Mouse (Mus musculus): ENCODE data around the gene Orai2.
"Not testable (repeated sequence)": the region's sequence is repeated elsewhere in the genome, so short reads cannot be mapped to it uniquely, and the experiment has no call there.

The Orai2 gene

GRCm38 (mm10) chr5:136170512-136171362, at the start of gene Orai2:
Gene Orai2, minus strand, starts transcription at chr5:136170713.
- DNase-seq (ENCODE audit: low read depth, low spot score): peak; percentile 62

- no peak for DNase-seq (ENCODE audit: low read depth, low spot score)
These were observed 48.1 kb upstream of the Orai2 start for GRCm38 (mm10) chr5:136218585-136218984.

GRCm38 (mm10) chr5:136217932-136218381, 47.4 kb upstream of the Orai2 start:
- DNase-seq (ENCODE audit: low read depth, low spot score): no peak

- no peak for DNase-seq (ENCODE audit: low read depth, low spot score)
These were observed 46.6 kb upstream of the Orai2 start for GRCm38 (mm10) chr5:136217004-136217665.

- no peak for DNase-seq (ENCODE audit: low read depth, low spot score)
These were observed 45.4 kb upstream of the Orai2 start for GRCm38 (mm10) chr5:136215958-136216357.

GRCm38 (mm10) chr5:136215211-136215610, 44.7 kb upstream of the Orai2 start:
- DNase-seq (ENCODE audit: low read depth, low spot score): no peak

- DNase-seq (ENCODE audit: low read depth, low spot score): no peak
These were observed 43.2 kb upstream of the Orai2 start for GRCm38 (mm10) chr5:136213716-136214115.

GRCm38 (mm10) chr5:136212716-136213115, 42.2 kb upstream of the Orai2 start:
- no peak for DNase-seq (ENCODE audit: low read depth, low spot score)

GRCm38 (mm10) chr5:136211341-136212102, 41.0 kb upstream of the Orai2 start:
- DNase-seq (ENCODE audit: low read depth, low spot score): not testable (repeated sequence)

GRCm38 (mm10) chr5:136210549-136210948, 40.0 kb upstream of the Orai2 start:
- DNase-seq (ENCODE audit: low read depth, low spot score): no peak

GRCm38 (mm10) chr5:136201832-136202231, 31.3 kb upstream of the Orai2 start:
- peak; percentile 76 for DNase-seq (ENCODE audit: low read depth, low spot score)

GRCm38 (mm10) chr5:136199526-136199925, 29.0 kb upstream of the Orai2 start:
- no peak for DNase-seq (ENCODE audit: low read depth, low spot score)

GRCm38 (mm10) chr5:136198474-136199391, 28.2 kb upstream of the Orai2 start, which contains the start of gene Prkrip1:
Gene Prkrip1, minus strand, starts transcription at chr5:136198963.
- peak; percentile 96 for DNase-seq (ENCODE audit: low read depth, low spot score)

GRCm38 (mm10) chr5:136191870-136192269, 21.4 kb upstream of the Orai2 start:
- DNase-seq (ENCODE audit: low read depth, low spot score): no peak

GRCm38 (mm10) chr5:136186723-136187122, 16.2 kb upstream of the Orai2 start:
- DNase-seq (ENCODE audit: low read depth, low spot score): no peak

- DNase-seq (ENCODE audit: low read depth, low spot score): no peak
These were observed 13.3 kb upstream of the Orai2 start for GRCm38 (mm10) chr5:136183766-136184165.

GRCm38 (mm10) chr5:136182830-136183229, 12.3 kb upstream of the Orai2 start:
- DNase-seq (ENCODE audit: low read depth, low spot score): no peak

- DNase-seq (ENCODE audit: low read depth, low spot score): no peak
These were observed 11.5 kb upstream of the Orai2 start for GRCm38 (mm10) chr5:136182049-136182448.

- no peak for DNase-seq (ENCODE audit: low read depth, low spot score)
These were observed 10.7 kb upstream of the Orai2 start for GRCm38 (mm10) chr5:136181197-136181596.

- no peak for DNase-seq (ENCODE audit: low read depth, low spot score)
These were observed 9.1 kb upstream of the Orai2 start for GRCm38 (mm10) chr5:136179594-136179993.

All from embryo, embryonic 11.5 days (tissue).